Mouse (Mus musculus): ENCODE measurements around the gene Tbxas1.

The Tbxas1 gene

DNA sequence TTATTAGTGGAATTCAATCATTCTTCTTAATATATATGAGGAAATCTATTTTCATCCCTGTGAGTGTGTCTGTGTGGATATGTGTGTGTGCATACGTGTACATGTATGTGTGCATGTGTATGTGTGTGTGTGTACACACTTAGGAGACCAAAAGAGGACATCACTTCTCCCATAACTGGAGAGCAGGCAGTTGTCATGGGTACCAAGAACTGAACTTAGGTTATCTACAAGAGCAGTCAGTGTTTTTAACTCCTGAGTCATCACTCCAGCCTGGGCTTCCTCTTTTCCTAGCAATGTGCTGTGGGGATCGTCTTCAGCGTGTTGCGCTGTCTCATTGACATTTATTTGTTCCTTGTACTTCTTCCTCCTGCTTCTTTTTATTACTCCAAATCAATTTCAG is 24.9 kb downstream of the Tbxas1 start:
- peak; percentile 42 for DNase-seq (ENCODE audit: low spot score)

DNA sequence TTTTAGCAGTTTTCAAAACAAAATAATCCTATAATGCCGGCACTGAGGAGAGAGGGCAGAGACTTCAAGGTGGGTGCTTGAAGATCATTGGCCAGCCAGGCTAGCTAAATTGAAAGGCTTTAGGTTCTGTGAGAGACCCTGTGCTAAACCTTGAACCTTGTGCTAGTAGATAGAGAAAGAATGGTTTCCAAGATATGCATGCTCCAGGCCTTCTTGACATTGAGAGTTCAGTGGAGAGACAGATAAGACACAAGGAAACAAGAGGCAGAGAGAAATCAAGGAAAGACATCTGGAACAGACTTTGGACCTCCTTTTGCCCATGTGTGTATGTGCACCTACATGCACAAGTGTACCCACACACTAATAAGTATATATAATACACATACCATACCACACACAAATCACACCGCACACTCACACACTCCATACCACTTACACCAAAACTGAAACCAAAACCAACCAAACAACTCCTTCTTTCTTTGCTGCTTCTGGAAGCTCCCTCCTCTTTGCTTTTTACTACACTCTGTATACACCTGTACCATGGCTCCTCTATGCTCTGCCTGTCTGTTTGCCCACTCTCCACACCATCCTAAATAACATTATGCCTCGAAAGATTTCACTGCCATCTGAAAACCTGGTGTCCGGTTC is 25.4 kb downstream of the Tbxas1 start:
- DNase-seq (ENCODE audit: low spot score) = no peak

DNA sequence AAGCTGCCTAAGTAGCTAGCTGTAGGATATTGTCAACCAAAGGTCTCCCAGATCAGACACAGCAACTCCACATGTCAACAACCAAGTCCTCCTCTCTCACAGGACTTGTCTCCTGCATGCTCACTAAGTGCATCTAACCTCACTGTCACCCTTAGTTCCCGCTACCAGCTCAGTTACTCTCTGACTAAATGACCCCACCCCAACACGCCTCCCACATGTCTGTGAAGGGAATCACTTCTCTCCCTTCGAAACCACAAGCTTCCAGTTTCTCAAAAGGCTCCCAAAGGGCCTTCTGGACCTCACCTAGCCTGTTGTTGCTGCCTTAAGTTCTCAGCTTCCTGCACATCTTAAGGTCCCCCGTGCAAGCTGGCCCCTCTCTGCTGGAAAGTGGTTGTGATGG is 25.9 kb downstream of the Tbxas1 start:
- no peak for DNase-seq (ENCODE audit: low spot score)

DNA sequence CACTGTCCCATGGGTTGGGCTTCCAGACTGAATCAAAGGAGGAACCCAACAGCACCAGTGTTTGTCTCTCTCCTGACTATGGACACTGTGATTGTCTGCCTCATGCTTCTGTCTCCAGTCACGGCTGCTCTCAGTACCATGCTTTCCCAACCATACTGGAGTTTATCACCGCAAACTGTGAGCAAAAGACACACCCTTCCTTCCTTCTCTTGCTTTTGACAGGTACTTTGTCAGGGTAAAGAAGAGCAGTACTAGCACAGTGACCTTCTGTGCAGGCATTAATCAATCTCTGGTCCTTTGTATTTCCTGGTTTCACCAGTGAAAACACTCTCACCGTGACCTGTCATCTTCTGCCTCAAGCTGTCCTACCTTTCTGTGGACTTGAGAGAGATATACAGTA is 26.4 kb downstream of the Tbxas1 start:
- no peak for DNase-seq (ENCODE audit: low spot score)

DNA sequence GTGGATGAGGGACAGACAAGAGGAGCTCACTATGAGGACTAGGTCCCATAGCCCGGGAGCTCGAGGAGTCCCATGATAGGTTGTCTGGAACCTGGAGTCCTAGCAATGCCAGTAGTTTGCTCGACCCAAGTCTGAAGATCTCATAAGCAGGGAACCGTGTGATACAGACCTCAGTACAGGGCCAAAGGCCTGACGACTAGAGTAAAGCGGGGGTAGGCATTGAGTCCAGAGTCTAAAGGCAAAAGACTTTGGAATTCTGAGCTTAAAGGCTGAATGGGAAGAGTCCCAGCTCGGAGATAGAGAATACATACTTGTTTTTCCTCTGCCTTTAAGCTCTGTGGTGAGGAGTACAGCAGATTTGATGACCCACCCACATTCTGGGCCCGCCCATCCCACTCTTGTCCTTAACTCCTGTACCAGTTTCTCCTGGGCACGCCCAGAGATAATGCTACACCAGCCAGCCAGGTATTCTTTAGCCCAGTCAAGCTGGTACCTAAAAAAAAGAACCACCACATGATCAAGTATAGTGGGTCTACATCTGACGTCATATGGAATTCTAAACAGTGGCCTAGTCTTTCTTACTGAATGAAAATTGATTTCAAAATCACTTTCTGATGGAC is 27.7 kb downstream of the Tbxas1 start:
- no peak for DNase-seq (ENCODE audit: low spot score)

DNA sequence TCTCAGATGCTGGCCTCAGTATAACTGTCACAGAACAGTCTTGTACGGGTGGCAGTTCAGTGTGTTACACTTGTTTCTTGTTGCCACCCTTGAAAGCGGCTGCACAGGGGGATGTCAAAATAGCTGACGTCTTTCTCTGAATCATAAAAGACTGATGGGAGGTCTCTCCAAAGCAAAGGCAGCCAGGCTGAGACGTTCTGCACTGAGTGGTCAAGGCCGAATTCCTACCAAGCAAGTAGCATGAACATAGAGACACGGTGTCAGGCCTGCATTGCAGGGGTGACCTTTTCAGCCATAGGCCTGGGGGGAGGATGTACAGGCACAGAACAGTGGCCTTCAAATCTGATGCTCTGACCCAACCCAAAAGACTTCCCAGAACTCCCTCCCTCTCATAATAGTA is 30.8 kb downstream of the Tbxas1 start:
- no peak for DNase-seq (ENCODE audit: low spot score)

DNA sequence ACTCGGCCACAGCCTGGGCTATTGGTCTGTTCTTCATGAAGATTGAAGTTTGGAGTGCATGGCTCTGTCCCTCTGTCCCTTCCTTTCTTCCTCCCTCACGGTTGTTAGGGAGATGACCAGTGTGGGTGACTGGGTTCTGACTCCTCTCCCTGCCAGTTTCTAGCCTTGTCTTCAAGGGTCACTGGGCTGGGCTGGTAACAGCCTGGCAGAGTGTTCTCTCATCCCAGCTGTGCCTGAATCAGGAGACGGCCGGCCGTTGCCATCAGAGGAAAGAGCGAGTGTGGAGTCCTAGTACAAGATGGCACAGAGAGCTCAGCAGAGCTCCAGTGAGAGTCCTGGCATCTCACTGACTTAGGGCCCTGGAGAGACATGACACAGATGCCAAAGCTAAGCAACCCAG is 33.2 kb downstream of the Tbxas1 start:
- no peak for DNase-seq (ENCODE audit: low spot score)

DNA sequence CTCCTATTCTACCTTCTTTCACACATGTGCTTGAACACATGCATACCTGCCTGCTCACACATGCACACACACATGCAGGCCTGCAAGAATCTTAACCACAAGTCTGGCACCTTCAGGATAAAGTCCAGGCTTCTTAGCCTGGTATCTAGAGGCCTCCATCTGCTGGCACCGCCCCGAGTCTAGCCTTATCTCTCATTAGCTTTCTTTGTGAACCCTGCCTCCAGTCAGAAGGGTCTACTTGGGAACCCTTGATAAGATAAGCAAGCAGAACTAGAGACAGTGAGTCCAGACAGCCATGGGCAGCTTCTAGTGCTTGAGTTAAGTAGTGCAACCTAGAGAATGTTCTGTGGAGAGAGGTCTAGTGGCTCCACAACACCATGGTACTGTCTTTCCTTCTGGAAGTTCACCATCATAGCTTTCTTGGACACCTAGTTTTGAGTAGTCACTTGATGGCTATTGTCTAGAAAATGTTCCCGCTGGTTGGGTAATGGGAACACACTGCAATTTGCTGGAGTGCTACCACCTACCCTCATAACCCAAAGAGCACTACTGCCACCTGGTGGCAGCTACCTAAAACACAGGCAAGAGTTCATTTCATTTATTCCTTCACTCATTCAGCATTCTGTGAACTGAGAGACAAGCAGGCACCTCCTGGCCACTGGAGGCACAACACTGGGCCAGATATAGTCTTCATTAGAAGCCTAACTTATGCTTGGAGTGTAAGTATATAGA is 35.8 kb downstream of the Tbxas1 start:
- peak; percentile 73 for DNase-seq (ENCODE audit: low spot score)

DNA sequence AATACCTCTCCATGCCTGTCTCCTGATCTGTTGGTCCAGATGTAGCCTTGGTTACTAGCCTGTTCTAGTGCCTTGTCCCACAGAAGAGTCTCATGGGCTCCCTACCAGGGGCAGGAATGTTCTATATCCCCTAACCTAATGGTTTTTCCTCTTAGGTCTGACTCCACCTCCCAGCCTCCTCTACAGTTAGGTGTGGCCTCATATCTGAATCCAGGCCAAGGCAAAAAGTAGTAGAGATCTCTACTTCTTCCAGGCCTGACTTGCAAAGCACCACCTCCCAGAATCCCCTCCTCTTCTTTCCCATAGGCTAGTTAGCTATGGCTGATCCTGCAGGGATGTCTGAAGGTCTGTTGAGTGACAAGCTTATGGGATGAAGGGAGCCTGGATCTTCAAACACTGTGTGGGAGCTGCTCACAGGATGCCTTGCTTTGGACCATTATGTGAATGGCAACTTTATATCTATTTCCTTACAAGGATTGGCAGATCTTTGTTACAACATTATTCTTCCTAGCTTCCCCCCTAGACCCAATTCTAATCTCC is 37.0 kb downstream of the Tbxas1 start:
- no peak for DNase-seq (ENCODE audit: low spot score)

DNA sequence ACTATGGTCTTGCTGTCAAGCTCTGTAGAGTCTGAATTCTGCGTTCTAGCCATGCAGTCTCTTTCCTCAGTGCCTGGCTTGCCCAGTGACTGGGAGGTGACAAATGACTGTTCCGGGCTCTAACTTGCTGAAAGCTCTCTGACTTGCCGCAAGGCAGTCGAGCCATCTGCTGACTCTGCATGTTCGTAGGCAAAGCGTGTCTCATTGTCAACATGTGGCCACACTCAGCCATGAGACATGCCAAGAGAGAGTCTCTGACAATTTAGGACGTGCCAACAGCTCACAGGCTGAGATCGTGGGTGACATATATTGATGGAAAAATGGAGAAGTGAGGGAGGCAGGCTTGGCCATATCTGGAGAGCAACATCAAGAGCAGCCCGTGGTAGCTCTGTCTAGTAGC is 37.6 kb downstream of the Tbxas1 start:
- DNase-seq (ENCODE audit: low spot score) = no peak

DNA sequence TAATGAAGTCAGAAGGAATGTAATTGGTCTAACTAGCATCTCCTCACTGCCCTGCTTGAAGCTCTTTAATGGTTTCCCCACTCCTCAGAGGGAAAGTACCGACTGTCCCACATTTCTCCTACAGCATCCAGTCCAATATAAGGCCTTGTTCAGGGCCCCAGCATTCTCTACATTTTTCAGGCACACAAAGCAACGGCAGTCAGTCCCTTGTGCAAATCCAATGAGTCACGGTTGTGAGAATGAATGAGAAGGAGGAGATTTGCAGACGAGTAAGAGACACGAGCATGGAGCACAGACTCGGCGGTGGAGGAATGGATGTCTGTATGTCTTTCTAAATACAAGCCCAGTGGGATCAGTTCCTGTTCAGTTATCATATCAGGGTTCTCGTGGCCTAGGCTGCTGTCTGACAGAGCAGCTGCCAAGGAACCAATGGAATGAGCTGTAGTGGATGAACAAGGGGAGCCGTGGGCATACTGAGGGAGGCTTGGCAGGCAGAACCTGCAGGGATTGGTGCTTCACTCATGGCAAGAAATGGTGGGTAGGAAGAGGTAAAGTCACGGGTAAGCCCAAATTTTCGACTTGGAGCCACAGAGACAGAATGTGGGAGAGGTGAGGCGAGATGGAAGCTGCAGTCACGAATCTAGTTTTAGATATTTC is 38.3 kb downstream of the Tbxas1 start:
- DNase-seq (ENCODE audit: low spot score) = no peak

DNA sequence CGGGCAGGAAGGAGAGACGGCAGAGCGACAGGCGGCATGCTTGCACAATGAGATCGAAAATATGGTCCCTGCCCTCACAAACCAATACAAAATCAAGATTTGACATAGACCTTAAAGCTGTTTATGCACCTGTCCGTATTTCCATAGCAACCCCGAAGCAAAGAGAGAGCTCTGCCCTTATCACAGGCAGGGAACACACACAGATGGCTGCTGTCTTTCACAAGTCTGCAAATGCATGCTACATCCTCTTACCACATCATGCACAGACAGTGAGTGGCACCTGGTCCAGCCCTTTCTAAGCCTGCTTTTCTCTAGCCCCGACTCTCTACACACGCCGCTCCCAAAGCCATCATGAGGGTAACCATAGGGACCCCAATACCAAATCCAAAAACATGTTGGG is 39.0 kb downstream of the Tbxas1 start:
- no peak for DNase-seq (ENCODE audit: low spot score)

DNA sequence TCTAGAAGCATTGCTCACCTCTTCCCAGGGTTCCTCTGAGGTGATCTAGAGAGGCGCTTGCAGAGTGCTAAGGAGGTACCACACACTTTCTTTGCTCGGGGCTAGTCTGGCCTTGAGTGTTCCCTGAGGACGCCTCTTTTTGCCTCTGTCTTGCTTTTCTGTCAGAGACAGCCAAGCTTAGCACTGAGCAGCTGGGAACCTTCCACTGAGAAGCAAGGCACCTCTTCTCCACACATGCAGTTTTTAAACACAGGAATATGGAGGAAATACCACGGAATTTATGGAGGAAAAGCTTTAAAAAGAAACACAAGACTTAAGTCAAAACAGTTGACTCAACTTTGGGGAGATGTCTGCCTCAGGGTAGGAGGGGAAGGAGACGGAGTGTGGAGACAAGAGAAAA is 40.6 kb downstream of the Tbxas1 start:
- no peak for DNase-seq (ENCODE audit: low spot score)

DNA sequence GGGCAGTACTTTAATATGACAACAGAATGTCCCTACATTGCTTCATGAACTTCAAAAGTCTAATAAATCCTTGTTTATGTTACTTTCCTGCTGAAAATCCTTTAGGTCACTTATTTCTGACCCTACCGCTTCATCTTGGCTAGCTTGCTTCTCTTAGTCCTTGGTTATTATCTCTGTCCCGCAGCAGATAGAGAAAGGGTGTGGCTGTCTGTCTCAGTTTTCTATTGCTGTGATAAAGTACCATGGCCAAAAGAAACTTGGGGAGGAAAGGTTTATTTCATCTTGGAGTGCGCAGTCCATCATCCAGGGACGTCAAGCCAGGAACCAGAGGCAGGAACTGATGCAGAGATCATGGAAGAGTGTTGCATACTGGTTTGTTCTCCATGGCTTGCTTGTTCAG is 41.4 kb downstream of the Tbxas1 start:
- no peak for DNase-seq (ENCODE audit: low spot score)

DNA sequence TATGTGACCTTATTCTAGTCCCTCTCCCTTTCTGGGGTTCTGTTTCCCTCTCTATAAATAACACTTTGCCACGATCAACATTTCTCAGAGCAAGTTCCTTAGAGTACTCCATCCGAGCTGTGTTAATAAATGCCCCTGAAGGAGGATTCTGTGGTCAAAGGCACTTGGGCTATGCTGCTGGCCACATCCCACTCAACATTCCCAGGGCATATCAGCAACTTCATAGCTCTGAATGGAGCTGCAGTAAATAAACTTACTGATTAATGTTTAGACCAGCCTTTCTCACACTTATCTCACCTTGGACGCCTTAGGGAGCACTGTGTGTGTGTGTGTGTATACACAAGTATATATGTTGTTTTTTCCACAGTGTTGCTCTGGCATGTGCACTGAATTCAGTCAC is 42.2 kb downstream of the Tbxas1 start:
- no peak for DNase-seq (ENCODE audit: low spot score)

DNA sequence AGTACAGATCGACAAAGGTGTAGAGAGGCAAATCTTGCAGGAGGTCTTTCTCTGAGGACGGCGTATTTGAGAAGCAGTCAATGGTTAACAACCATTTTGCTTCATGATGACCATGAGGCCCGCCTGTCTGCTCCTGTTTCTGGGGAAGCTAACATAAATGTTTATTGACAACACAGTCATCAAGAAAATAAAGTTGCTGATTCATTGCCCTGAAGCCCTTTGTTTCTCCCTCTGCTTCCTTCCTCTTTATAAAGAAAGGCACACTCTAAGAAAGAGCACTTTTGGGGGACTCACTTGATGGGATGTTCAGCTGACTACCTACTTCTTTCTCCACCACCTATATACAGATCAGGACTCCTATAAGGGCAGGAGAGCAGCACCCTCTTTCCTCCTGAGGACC is 43.5 kb downstream of the Tbxas1 start:
- no peak for DNase-seq (ENCODE audit: low spot score)

DNA sequence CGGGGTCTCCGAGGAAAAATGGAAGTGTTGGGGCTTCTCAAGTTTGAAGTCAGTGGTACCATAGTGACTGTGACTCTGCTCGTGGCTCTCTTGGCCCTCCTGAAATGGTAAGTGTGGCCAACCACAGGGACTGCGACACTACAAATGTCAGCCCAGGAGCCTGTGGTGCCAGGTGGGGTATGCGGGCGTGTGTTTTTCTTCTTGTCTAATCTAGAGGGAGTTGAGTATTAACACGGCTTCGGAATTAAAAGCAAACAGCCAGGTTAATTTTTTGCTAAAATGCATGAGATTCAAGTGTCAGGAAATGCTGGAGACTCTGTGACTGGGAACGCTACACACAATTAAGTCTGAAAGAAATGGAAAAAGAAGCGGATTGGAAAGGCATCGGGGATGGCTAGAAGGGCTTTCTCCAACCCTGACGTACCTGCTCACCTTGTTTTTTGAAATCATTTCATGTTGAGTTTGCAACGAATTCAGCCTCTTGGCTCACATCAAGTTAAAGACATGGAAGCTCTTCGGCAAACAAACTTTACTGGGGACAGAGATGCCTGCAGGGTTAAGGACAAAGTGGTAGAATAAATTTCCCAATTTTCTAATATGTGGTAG is 44.0 kb downstream of the Tbxas1 start:
- DNase-seq (ENCODE audit: low spot score) = no peak

DNA sequence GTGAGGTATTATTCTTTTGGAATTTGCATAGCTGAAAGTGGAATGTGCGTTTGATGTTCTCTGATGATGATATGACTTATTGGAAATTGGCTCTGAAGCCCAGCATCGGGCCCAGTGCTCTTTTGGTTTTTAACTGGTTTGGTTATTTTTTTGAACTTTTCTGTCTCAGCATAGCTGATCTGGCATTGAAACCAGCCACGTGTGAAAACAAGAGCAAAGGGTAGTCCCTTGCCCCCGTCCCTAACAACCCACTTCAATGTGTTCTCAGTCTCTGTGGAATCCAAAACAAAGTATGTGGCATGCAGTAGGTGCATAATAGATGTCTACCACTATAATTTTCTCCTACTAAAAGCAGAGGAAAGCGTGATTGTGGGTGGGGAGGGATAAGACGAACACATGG is 44.9 kb downstream of the Tbxas1 start:
- DNase-seq (ENCODE audit: low spot score) = no peak

DNA sequence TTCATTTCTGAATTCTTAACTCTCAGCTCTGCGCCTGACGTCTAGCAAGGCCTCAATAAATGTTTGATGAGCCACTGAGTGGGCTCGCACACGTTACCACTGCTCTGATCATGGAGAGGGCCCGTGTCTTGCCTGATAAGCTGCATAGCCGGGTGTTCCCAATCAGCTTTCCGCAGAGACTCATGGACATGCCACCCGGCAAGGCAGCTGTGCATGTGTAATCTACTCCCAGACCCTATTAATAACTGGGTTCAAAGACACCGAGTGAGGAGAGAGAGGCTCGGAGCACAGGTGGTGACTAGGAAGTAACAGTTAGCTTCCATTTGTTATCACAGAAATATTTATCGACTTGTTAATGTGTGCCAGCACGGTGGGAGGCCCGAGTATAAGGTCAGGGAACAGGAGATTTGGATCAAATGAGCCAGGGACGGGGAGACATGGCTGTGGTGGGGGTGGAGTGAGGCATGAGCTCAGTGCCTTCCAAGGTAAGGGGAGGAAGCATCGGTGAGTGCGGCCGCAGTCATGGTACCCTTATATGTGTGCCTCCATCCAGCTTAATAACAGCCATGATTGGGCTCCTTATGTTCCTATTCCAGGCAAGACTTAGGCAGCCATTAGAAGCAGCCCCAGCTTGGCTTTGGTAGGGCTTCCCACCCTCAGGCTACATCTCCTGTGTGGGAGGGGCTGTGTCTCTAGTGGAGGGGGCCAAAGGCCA is 46.0 kb downstream of the Tbxas1 start:
- peak; percentile 60 for DNase-seq (ENCODE audit: low spot score)

DNA sequence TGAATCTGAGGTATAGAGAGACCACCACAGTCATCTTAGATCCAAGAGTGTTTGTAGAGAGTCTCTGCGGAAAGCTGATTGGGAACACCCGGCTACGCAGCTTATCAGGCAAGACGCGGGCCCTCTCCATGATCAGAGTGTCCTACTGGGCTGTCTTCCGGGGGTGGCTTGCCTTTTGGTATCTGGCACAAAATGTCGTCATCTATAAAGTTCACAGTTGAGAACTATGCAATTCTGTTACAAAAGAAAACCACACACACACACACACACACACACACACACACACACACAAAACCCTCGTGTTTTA is 46.6 kb downstream of the Tbxas1 start:
- DNase-seq (ENCODE audit: low spot score) = peak; percentile 50

DNA sequence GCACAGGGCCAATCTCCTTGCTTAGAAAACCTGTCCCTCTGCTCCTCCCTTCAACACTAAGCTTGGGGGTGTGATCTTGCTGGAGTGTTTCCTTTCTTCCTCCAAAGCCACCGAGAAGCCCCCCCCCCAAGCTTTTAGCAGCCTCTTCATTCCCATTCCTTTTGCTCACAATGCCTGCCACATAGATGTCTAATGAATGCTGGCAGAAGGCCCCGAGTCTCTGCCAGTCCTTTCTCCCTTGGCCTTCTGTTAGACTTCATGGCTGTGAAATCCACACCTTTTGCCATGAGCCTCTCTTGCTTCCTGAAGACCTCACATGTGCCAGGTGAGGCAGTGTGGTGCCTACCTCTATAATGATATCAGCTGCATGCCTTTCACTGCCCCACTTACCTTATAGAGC is 47.3 kb downstream of the Tbxas1 start:
- no peak for DNase-seq (ENCODE audit: low spot score)

DNA sequence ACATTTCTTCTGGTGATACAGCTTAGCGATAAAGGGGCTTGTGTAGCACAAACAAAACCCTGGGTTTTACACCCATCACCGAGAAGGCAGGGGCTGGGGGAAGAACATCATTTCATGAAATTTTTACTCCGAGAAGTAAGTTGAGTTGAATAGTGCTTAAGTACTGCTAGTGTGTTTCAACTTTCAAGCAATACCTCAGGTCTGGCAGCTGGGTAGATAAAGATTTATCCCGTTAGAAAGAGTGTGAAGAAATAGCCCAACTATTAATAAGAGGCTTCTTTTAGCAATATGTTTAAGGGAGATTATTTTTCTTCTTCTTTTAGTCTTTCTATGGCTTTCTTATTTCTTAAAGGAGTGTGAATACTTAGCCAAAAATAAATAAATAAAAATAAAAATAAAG is 48.2 kb downstream of the Tbxas1 start:
- no peak for DNase-seq (ENCODE audit: low spot score)

Data from spleen, adult 12 weeks (tissue).